Mouse (Mus musculus): ENCODE measurements around the gene Lrrc63.
"Not testable (repeated sequence)": the region's sequence is repeated elsewhere in the genome, so short reads cannot be mapped to it uniquely, and the experiment has no call there.

GRCm38 (mm10) chr14:75147706-75148105 is 17.0 kb upstream of the Lrrc63 start:
- TF ChIP-seq POLR2A (IDR thresholded peaks at IDR 0.05; ENCODE audit: borderline replicate concordance, extremely low read depth, low read depth, low read length); CTCF (IDR thresholded peaks at IDR 0.05; ENCODE audit: insufficient read depth, low read length): not testable (repeated sequence)

All from lung, adult 2 months (tissue).